Mouse (Mus musculus): Measurements from ENCODE around the gene Orc5. TPM values are rescaled to one million over a fixed set of nuclear protein-coding genes. Genes with fewer than 3 reads are reported as not detected.
"Not testable (repeated sequence)": the region's sequence is repeated elsewhere in the genome, so short reads cannot be mapped to it uniquely, and the experiment has no call there.

The Orc5 gene
- polyA plus RNA-seq, 1 experiment from 2014 or later = 51.6 TPM

- H3K27ac ChIP-seq = no peak overlapping the region
- WGBS = 94% methylated on average over 2 of the region's 2 CpGs
- no peak overlapping the region for H3K4me3 ChIP-seq
- no peaks in the 10 kb centered on the region for H3K27me3 ChIP-seq (ENCODE audit: poor library complexity, severe bottlenecking)
- H3K36me3 ChIP-seq (replicated peaks) = peaks cover 77% of the 10 kb centered on the region
- H3K4me1 ChIP-seq = no peaks in the 10 kb centered on the region
- H3K9me3 ChIP-seq = no peaks in the 10 kb centered on the region
- no peak for DNase-seq (ENCODE audit: extremely low spot score, low spot score)
These were observed 30.5 kb downstream of the Orc5 start for GRCm38 (mm10) chr5:22519708-22520107.

DNA sequence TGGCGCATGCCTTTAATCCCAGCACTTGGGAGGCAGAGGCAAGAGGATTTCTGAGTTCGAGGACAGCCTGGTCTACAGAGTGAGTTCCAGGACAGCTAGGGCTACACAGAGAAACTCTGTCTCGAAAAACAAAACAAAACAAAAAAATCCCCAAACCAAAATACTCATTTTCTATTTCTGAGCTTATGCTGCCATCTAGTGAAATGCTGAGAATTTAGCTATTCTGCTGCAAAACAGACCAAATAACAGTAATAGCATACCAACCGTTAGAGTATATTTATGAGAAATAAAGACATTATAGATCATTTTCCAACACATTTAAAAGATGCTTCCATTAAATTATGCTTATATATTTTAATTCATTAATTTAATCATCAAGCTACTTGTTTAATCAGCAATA is 34.5 kb downstream of the Orc5 start:
- not testable (repeated sequence) for H3K27me3 ChIP-seq (ENCODE audit: poor library complexity, severe bottlenecking); DNase-seq (ENCODE audit: extremely low spot score, low spot score); H3K9me3 ChIP-seq; H3K4me1 ChIP-seq; H3K4me3 ChIP-seq; H3K27ac ChIP-seq
- H3K36me3 ChIP-seq (replicated peaks) = peaks cover 50% of the 10 kb centered on the region
- WGBS = 93% methylated on average over 4 of the region's 4 CpGs

DNA sequence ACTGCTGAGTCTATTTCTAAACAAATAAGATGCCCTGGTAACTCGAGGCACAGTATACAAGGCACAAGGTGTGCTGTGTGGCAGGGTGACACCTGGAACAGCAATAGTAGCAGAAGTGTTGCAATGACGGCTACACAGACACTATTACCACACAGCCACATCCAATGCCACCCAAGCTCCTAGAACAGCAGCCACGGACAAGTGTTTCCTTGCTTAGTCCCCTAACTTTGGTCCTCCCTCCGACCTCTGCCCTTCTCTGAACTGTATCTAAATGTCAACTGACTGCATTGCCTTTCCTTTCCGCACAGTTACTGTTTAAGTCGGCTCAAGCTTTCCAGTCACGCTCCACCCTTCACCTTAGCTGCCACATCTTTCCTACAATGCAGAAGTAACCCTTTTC is 36.0 kb downstream of the Orc5 start:
- not testable (repeated sequence) for H3K4me3 ChIP-seq; H3K9me3 ChIP-seq; H3K27me3 ChIP-seq (ENCODE audit: poor library complexity, severe bottlenecking); H3K4me1 ChIP-seq; H3K27ac ChIP-seq; DNase-seq (ENCODE audit: extremely low spot score, low spot score)
- H3K36me3 ChIP-seq (replicated peaks) = peaks cover 36% of the 10 kb centered on the region
- WGBS = no CpG with 5 or more reads among the region's 7 CpGs

DNA sequence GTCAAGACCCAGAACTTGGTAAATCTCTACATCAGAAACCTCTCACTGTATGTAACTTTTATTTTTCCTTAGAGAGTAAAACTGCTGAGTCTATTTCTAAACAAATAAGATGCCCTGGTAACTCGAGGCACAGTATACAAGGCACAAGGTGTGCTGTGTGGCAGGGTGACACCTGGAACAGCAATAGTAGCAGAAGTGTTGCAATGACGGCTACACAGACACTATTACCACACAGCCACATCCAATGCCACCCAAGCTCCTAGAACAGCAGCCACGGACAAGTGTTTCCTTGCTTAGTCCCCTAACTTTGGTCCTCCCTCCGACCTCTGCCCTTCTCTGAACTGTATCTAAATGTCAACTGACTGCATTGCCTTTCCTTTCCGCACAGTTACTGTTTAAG is 37.6 kb downstream of the Orc5 start:
- WGBS = no CpG with 5 or more reads among the region's 5 CpGs
- not testable (repeated sequence) for H3K9me3 ChIP-seq; H3K27me3 ChIP-seq (ENCODE audit: poor library complexity, severe bottlenecking); H3K27ac ChIP-seq; DNase-seq (ENCODE audit: extremely low spot score, low spot score); H3K4me1 ChIP-seq; H3K4me3 ChIP-seq
- H3K36me3 ChIP-seq (replicated peaks) = peaks cover 28% of the 10 kb centered on the region

DNA sequence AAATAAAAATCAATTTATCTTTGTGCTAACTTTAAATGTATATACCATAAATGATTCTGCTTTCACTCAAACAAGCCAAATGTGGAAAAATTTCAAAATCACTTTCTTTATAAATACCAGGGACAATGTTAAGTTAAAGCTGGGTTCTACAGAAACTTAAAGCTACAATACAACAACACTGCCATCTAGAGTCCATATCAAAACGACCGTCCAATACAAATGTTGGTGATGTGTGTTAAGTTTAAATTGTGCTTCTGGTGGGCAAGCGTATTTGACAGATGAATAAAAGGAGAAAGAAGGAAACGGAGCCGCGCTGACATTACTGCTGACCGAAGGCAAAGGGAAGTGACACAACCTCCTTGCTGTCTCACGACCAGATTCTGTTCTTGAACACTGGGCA is 38.4 kb downstream of the Orc5 start:
- H3K4me3 ChIP-seq = no peak overlapping the region
- H3K9me3 ChIP-seq = no peaks in the 10 kb centered on the region
- no peak for DNase-seq (ENCODE audit: extremely low spot score, low spot score)
- 90% methylated on average over 8 of the region's 8 CpGs for whole genome bisulfite sequencing
- H3K27me3 ChIP-seq (ENCODE audit: poor library complexity, severe bottlenecking) = no peaks in the 10 kb centered on the region
- H3K36me3 ChIP-seq (replicated peaks) = peaks cover 23% of the 10 kb centered on the region
- H3K4me1 ChIP-seq = no peaks in the 10 kb centered on the region
- no peak overlapping the region for H3K27ac ChIP-seq

- Histone ChIP-seq H3K27me3 (ENCODE audit: poor library complexity, severe bottlenecking) (no peaks in the 10 kb centered on the region), H3K4me1 (no peaks in the 10 kb centered on the region), H3K36me3 (replicated peaks) (peaks cover 13% of the 10 kb centered on the region), H3K27ac (no peak overlapping the region), H3K4me3 (no peak overlapping the region), H3K9me3 (no peaks in the 10 kb centered on the region)
- no peak for DNase-seq (ENCODE audit: extremely low spot score, low spot score)
- WGBS = 90% methylated on average over 5 of the region's 5 CpGs
These were observed 41.7 kb downstream of the Orc5 start for GRCm38 (mm10) chr5:22508560-22508959.

DNA sequence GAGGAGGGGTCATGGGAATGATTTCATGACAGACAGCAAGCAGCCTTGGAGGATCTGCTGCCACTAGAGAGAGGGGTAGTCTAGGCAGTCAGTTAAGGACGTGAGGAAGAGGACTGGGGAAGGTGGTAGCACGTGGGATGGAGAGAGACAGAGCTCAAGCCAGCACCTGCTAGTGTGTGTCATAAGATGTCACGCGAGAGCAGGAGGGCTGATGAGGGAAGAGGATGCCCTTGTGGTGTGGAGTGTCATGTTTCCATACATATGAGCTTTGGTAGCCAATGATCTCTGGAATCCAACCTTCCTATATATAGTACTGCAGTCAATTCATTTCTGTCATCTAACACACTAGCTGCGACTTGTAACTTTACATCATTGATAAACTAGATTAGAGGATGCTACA is 50.8 kb downstream of the Orc5 start:
- DNase-seq (ENCODE audit: extremely low spot score, low spot score) = no peak
- H3K27ac ChIP-seq = no peak overlapping the region

DNA sequence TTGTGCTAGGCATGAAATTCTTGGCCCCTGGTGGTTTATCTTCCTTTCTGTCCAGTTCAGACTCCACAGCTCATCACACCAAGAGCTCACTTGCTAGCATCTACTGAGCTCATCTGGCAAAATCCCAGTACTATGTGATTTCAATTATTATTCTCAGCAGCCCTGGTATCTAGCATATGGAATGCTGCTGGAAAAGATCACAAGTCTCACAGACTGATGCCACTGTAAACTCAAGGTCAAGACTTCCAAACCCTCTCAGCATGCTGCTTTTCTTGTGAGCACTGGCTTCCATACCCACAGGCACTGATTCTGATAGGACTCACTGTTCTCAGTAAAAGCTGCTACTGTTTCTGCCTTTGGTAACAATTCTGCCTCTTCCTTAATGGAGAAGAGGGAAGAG is 59.1 kb downstream of the Orc5 start:
- Histone ChIP-seq H3K4me1 (no peaks in the 10 kb centered on the region), H3K27ac (no peak overlapping the region), H3K36me3 (replicated peaks) (peaks cover 20% of the 10 kb centered on the region), H3K9me3 (no peaks in the 10 kb centered on the region), H3K27me3 (ENCODE audit: poor library complexity, severe bottlenecking) (no peaks in the 10 kb centered on the region), H3K4me3 (no peak overlapping the region)
- DNase-seq (ENCODE audit: extremely low spot score, low spot score) = no peak

More for the DNA sequence above, 50.8 kb downstream of the Orc5 start:
- Histone ChIP-seq H3K9me3 (no peaks in the 10 kb centered on the region), H3K27me3 (ENCODE audit: poor library complexity, severe bottlenecking) (no peaks in the 10 kb centered on the region), H3K4me3 (no peak overlapping the region), H3K4me1 (no peaks in the 10 kb centered on the region), H3K36me3 (replicated peaks) (peaks cover 35% of the 10 kb centered on the region)
- WGBS = 94% methylated on average over 5 of the region's 5 CpGs

DNA sequence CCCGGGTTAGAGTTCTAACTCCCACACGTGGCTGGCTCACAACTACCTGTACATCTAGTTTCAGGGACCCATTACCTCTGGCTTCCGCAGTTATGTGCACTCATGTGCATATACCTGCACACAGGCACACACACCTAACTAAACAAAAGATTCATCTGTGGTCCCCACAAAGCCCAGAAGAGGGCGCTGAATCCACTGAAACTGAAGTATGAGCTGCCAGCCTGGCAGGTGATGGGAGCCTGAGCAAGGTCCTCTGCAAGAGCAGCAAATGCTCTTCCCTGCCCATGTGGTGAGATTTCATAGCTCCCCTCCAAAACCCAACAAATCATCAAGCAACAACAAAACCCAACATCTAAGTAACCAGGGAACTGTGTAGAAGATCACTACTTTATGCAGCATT is 61.1 kb downstream of the Orc5 start:
- H3K9me3 ChIP-seq = no peaks in the 10 kb centered on the region
- H3K27ac ChIP-seq = no peak overlapping the region
- 73% methylated on average over 4 of the region's 4 CpGs for WGBS
- no peak for DNase-seq (ENCODE audit: extremely low spot score, low spot score)
- H3K27me3 ChIP-seq (ENCODE audit: poor library complexity, severe bottlenecking) = no peaks in the 10 kb centered on the region
- no peaks in the 10 kb centered on the region for H3K4me1 ChIP-seq
- H3K36me3 ChIP-seq (replicated peaks) = peaks cover 37% of the 10 kb centered on the region
- no peak overlapping the region for H3K4me3 ChIP-seq

DNA sequence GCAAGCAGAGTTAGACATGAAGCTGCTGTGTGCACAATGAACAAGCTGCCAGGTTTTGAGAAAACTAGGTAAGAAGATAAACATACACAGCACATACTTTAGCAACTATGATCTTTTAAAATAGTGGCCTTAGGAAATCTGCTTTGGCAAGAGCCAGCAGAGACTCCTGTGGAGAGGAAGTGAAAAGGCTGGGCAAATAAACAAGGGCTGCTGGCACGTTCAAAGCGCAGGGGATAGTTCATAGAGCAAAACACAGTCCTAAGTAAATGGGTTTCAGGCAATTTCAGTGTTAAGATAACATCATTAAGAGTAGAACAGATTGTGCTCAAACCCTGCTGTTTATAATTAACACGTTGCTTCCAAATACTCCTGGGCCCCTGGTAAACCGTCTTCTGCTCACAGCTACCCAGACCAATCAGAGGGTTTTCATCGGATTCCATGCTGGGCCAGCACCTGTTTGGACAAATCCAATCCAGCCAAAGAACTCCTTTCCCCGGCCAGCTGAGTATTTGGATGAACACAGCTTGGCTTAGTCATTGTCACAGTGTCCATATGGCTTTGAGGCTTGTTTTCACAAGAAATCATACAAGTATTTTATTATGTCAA is 63.5 kb downstream of the Orc5 start:
- no peak for DNase-seq (ENCODE audit: extremely low spot score, low spot score)
- Histone ChIP-seq H3K4me3 (no peak overlapping the region), H3K9me3 (no peaks in the 10 kb centered on the region), H3K36me3 (replicated peaks) (peaks cover 36% of the 10 kb centered on the region), H3K27me3 (ENCODE audit: poor library complexity, severe bottlenecking) (no peaks in the 10 kb centered on the region), H3K4me1 (no peaks in the 10 kb centered on the region), H3K27ac (no peak overlapping the region)
- 74% methylated on average over 6 of the region's 6 CpGs for WGBS

- Histone ChIP-seq H3K4me1 (no peaks in the 10 kb centered on the region), H3K36me3 (replicated peaks) (peaks cover 29% of the 10 kb centered on the region), H3K27me3 (ENCODE audit: poor library complexity, severe bottlenecking) (no peaks in the 10 kb centered on the region), H3K9me3 (no peaks in the 10 kb centered on the region), H3K4me3 (no peak overlapping the region), H3K27ac (no peak overlapping the region)
- DNase-seq (ENCODE audit: extremely low spot score, low spot score) = no peak
- WGBS = 83% methylated on average over 1 of the region's 1 CpGs
These were observed 64.5 kb downstream of the Orc5 start for GRCm38 (mm10) chr5:22485764-22486163.

DNA sequence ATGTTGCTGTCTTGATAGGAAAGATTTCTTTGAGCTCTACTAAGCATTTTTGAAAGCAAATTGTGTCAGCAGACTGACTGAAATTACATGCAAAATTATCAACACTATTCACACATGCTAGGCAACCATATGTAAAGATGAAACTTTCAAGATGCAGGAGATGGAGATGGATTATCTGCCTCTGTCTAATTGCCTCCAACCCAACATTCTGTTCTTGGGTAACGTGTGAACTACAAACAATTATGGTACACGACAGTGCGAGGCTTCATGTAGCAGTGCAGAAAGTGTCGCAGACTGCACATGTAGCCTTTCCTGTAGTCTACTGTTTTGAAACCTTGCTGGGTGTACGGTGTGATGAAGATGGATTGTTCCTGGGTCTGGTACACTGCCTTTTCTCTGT is 67.7 kb downstream of the Orc5 start:
- Histone ChIP-seq H3K9me3 (no peaks in the 10 kb centered on the region), H3K27ac (no peak overlapping the region), H3K36me3 (replicated peaks) (peaks cover 21% of the 10 kb centered on the region), H3K4me1 (no peaks in the 10 kb centered on the region), H3K27me3 (ENCODE audit: poor library complexity, severe bottlenecking) (no peaks in the 10 kb centered on the region), H3K4me3 (no peak overlapping the region)
- no peak for DNase-seq (ENCODE audit: extremely low spot score, low spot score)
- 93% methylated on average over 5 of the region's 5 CpGs for WGBS

DNA sequence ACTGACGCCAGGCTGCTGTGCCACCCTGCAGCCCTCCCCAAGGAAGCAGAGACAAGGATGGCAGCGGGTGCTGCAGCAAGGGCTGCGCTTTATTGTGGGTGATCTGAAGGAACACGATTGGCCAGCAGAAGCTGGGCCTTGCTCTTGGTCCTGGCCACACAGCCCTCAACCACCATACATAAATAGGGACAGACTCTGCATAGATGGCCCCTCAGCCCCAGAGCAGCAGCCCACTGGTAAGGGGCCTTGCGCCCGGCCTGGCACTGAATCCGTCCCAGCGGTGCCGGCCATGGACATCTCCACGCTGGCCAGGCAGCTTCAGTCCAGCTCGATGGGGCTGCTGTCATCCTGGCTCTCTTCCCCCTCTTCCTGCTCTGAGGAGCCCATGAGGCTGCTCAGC is 77.8 kb downstream of the Orc5 start:
- H3K9me3 ChIP-seq; H3K4me3 ChIP-seq; DNase-seq (ENCODE audit: extremely low spot score, low spot score); H3K4me1 ChIP-seq; H3K27me3 ChIP-seq (ENCODE audit: poor library complexity, severe bottlenecking); H3K27ac ChIP-seq; H3K36me3 ChIP-seq (replicated peaks): not testable (repeated sequence)
- 94% methylated on average over 7 of the region's 11 CpGs for WGBS

DNA sequence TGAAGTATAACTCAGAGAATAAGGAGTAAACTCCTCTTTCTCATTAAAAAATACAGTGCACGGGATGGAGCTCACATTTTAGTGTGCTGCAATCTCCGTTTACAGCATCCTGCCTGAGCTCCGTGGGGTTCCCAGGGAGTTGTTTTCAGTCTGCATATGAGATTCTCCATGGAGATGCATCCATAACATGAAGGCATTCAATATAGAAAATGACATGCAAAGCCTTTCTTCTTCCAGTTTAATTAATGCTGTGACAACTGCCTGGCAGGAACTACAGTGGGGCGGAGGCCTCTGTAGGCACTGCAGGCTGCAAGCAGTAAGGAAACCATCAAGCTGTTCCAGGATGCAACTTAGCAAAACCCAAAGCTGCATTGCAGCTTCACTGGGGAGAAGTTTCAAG is 79.0 kb downstream of the Orc5 start:
- Histone ChIP-seq H3K9me3 (no peaks in the 10 kb centered on the region), H3K27me3 (ENCODE audit: poor library complexity, severe bottlenecking) (no peaks in the 10 kb centered on the region), H3K27ac (no peak overlapping the region), H3K4me3 (no peak overlapping the region), H3K4me1 (no peaks in the 10 kb centered on the region; the same call in 1 of the 2 replicates), H3K36me3 (replicated peaks) (no peaks in the 10 kb centered on the region)
- 85% methylated on average over 4 of the region's 4 CpGs for WGBS
- no peak for DNase-seq (ENCODE audit: extremely low spot score, low spot score)
